Mouse (Mus musculus) forebrain, embryonic 13.5 days (tissue): ENCODE results near the gene Kmt2b. TPM values are rescaled to one million over a fixed set of nuclear protein-coding genes. Genes with fewer than 3 reads are reported as not detected.

Experiments
- ATAC-seq: fragments of 200-750 bp; cut with Nextera tagmentation; 2 replicates; pipeline ENCODE4 v1.8.0; 2017
- H3K27ac ChIP-seq: fragments of 300-500 bp; sonication (generic); 2 replicates; pipeline ENCODE4 v1.5.1; 2015; ENCODE audit warnings: inconsistent platforms, mild to moderate bottlenecking, moderate library complexity
- H3K27me3 ChIP-seq: fragments of 300-500 bp; sonication (generic); 2 replicates; pipeline ENCODE4 v1.6.1; 2015; ENCODE audit warnings: mild to moderate bottlenecking, inconsistent platforms
- H3K36me3 ChIP-seq: fragments of 300-500 bp; sonication (generic); 2 replicates; pipeline ENCODE4 v1.6.1; 2015; ENCODE audit warnings: mild to moderate bottlenecking, inconsistent platforms; ENCODE audit not compliant: poor library complexity, severe bottlenecking
- H3K4me1 ChIP-seq: fragments of 300-500 bp; sonication (generic); 2 replicates; pipeline ENCODE4 v1.6.1; 2015; ENCODE audit warnings: inconsistent platforms
- H3K4me2 ChIP-seq: fragments of 300-500 bp; sonication (generic); 2 replicates; pipeline ENCODE4 v1.6.1; 2015; ENCODE audit warnings: inconsistent platforms, mild to moderate bottlenecking, moderate library complexity
- H3K4me3 ChIP-seq: fragments of 300-500 bp; sonication (generic); 2 replicates; pipeline ENCODE4 v1.5.1; 2015; ENCODE audit warnings: mild to moderate bottlenecking, inconsistent platforms
- H3K9ac ChIP-seq: fragments of 300-500 bp; sonication (generic); 2 replicates; pipeline ENCODE4 v1.6.1; 2015; ENCODE audit warnings: mild to moderate bottlenecking, inconsistent platforms
- H3K9me3 ChIP-seq: fragments of 300-500 bp; sonication (generic); replicated peaks from 2 replicates; pipeline ENCODE4 v1.6.1; 2016; ENCODE audit warnings: inconsistent platforms
- WGBS: fragments of 180-500 bp; shearing (Covaris S2); methylation state at CpG from one replicate; pipeline ENCODE4 v1.1.7; 2015; 5-methylcytosine and 5-hydroxymethylcytosine counted together
- polyA plus RNA-seq: library from polyadenylated mRNA; unstranded; fragments of >200 nt; fragmentation: Nextera tagmentation; extraction: Ambion mirVana; gene quantifications from 2 replicates; pipeline ENCODE4 v1.2.1, GENCODE M21; 2015

Gene Kmt2b
- polyA plus RNA-seq, 1 experiment from 2014 or later = 11.6 TPM

DNA sequence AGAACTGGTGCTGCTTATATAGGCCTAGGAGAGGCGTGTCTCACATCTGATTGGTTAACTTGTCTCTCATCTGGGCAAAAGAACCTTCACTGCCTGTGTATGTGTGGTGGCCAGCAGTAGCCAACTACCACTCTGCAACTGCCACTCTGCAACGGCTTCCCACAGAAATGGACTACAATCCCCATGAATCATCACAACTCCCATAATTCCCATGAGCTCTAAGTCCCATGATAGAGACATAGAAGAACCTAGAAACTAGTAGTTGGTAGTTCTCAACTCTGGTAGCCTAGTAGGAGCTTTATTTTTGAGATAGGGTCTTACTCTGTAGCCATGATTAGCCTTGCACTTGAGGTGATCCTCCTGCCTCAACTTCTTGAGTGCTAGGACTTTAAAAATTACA, 38.6 kb downstream of the Kmt2b start:
- no peak for ATAC-seq
- H3K9ac ChIP-seq = no peak overlapping the region
- no peak overlapping the region for H3K4me3 ChIP-seq
- peaks cover 19% of the 10 kb centered on the region for H3K4me1 ChIP-seq
- no peaks in the 10 kb centered on the region for H3K9me3 ChIP-seq
- H3K27ac ChIP-seq = no peak overlapping the region
- no peak overlapping the region for H3K4me2 ChIP-seq
- 91% methylated on average over 2 of the region's 2 CpGs for WGBS
- no peaks in the 10 kb centered on the region for H3K27me3 ChIP-seq
- H3K36me3 ChIP-seq = peaks cover 45% of the 10 kb centered on the region

DNA sequence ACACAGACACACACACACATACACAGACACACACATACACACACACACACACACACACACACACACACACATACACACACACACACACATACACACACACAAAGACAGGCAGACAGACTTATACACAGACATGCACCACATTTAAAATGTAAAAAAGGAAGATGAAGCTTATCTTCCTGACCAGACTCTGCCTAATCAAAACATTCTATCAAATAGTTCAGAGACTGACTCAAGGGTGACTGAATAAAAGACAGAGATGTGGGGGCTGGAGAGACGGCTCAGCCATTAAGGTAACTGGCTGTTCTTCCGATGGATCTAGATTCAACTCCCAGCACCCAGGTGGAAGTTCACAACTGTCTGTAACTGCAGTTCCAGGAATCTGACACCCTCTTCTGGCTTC, 44.2 kb downstream of the Kmt2b start:
- Histone ChIP-seq H3K36me3 (peaks cover 76% of the 10 kb centered on the region), H3K4me3 (no peak overlapping the region), H3K9ac (no peak overlapping the region), H3K4me1 (no peaks in the 10 kb centered on the region), H3K27ac (no peak overlapping the region), H3K9me3 (no peaks in the 10 kb centered on the region), H3K4me2 (no peak overlapping the region), H3K27me3 (no peaks in the 10 kb centered on the region)
- ATAC-seq = no peak
- WGBS = 97% methylated on average over 2 of the region's 2 CpGs

DNA sequence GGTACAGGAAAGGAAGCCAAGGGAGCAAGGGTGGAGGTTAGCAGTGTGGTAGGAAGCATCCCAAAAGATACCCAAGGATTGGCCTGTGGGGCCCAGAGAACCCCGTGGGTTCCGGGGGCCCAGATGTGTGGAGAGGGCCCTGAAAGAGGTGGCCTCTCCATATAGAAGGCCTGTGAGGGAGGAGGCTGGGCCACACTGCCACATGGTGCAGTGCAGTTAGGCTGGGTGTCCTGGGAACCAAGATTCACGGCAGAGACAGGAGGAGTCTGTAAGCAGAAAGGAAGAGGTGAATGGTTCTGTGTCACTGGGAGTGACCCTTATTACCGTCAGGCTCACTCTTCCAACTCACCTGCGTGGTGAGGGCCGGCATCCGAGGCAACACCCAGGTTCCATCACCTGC, 48.0 kb downstream of the Kmt2b start:
- no peaks in the 10 kb centered on the region for H3K27me3 ChIP-seq
- no peak overlapping the region for H3K4me3 ChIP-seq
- peaks cover 7% of the 10 kb centered on the region for H3K4me1 ChIP-seq
- H3K36me3 ChIP-seq = peaks cover 55% of the 10 kb centered on the region
- no peaks in the 10 kb centered on the region for H3K9me3 ChIP-seq
- ATAC-seq = no peak
- no peak overlapping the region for H3K4me2 ChIP-seq
- H3K27ac ChIP-seq = no peak overlapping the region
- no peak overlapping the region for H3K9ac ChIP-seq
- 88% methylated on average over 7 of the region's 7 CpGs for WGBS

DNA sequence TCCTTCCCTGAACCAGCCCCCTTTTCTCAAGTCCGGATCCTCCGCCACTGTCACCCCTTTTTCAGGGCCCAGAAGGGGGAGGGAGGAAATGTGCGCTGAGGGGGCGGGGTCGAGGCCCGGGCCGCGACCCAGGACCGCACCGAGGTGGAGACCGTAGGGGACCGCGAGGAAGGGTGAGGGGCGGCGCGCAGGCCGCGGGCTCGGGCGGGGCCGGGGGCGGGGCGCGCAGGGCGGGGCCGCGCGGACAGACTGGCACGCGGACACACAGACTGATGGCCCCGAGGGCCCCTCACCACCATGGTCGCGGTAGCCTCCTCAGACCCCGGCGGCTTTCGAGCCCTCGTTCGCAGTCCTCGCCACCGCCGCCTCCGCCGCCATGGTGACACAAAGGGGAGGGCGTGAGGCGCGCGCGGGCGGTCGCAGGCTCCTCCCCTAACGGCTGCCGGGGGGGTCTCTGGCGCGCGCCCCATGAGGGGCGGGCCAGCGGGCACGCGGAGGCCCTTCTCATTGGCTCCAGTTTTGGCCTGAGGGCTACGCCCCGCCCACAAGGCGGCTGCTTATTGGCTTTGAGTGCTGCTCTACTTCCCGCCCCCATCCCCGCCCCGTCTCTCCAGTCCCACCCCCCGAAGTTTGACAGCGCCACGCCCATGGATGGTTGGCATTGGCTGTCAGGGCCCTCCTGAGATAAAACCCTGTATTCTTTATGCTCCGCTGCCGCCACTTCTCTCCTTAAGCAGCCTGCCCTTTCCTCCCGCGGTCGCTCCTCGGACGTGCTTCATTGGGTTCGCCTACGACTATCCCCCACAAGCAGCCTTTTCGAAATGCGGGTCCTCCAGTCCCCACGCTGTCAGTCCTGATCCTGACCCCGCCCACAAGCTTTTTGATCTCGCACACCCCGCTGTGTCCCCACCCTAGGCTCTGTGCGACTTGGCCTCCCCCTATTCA, 53.6 kb downstream of the Kmt2b start, which contains the start of gene Arhgap33:
Gene Arhgap33, minus strand, starts transcription at position 428 of the 945 bp plus-strand sequence.
- peaks cover 48% of the 10 kb centered on the region for H3K36me3 ChIP-seq
- H3K9ac ChIP-seq = peak within 1 kb of the TSS; percentile 91
- H3K4me3 ChIP-seq = peak within 1 kb of the TSS; percentile 77
- H3K9me3 ChIP-seq = no peaks in the 10 kb centered on the region
- peak within 1 kb of the TSS; percentile 94 for H3K4me2 ChIP-seq
- WGBS = 1% methylated on average over 59 of the region's 84 CpGs
- peak; percentile 88 for ATAC-seq
- H3K4me1 ChIP-seq = peaks cover 40% of the 10 kb centered on the region
- no peaks in the 10 kb centered on the region for H3K27me3 ChIP-seq
- peak within 1 kb of the TSS; percentile 92 for H3K27ac ChIP-seq

DNA sequence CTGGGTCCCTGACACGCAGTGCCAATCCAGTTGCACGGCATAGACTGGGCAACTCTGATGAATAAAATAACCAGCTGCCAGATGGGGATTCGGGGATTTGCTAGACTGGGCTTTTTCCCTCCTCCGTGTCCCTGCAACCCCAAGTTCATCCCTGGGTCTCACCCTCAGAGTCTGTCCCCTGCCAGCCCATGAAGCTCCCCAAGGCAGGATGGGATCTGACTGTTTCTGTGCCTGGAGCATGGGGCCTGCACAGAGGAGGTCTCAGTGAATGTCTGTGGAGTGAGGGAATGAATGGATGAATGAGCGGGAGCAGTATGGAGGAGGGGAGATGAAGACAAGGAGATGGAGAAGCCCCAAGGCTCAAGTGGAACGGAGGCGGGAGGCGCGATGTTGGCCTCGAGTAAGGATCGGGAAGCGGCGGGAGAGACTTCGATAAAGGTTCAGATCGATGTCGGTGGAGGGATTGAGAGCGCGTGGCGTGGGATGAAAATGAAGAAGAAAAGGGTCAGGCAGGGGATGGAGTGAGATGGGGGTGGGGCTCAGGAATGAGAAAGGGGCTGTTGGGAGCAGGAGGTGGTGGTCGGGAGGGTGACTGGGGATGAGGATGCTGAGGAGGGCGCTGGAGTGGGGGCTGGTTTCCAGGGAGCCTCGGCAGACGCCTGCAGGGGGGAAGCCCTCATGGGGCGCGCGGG, 54.4 kb downstream of the Kmt2b start:
- Histone ChIP-seq H3K9me3 (no peaks in the 10 kb centered on the region), H3K9ac (peak overlapping the region; percentile 91), H3K36me3 (peaks cover 51% of the 10 kb centered on the region), H3K27me3 (no peaks in the 10 kb centered on the region), H3K4me2 (peak overlapping the region; percentile 94), H3K4me1 (peaks cover 40% of the 10 kb centered on the region), H3K4me3 (peak overlapping the region; percentile 77), H3K27ac (peak overlapping the region; percentile 89)
- ATAC-seq = peak; percentile 44
- 2% methylated on average over 22 of the region's 26 CpGs for WGBS

DNA sequence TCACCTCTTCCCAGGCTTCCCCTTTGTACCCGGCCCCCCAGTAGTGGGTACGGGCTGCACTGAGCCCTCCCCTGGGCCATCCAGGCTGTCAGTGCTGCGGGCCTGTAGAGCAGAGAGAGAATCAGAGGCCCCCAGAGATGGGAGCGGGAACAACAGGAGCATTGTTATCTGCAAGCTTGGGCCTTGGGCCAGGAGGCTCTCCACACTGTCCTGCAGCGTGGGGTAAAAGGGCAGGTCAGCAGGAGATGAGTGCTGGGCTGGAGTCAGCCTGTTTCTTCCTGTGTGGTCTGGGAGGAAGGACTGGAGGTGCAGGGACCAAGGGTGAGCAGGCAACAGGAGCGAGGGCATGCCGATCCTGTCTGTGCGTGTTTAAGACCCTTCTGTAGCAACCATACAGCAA, 55.6 kb downstream of the Kmt2b start:
- Histone ChIP-seq H3K9me3 (no peaks in the 10 kb centered on the region), H3K36me3 (peaks cover 55% of the 10 kb centered on the region), H3K27ac (no peak overlapping the region), H3K4me2 (peak overlapping the region; percentile 94), H3K4me3 (peak overlapping the region; percentile 77), H3K4me1 (peaks cover 40% of the 10 kb centered on the region), H3K9ac (peak overlapping the region; percentile 91), H3K27me3 (no peaks in the 10 kb centered on the region)
- WGBS = 12% methylated on average over 8 of the region's 8 CpGs
- ATAC-seq = no peak

DNA sequence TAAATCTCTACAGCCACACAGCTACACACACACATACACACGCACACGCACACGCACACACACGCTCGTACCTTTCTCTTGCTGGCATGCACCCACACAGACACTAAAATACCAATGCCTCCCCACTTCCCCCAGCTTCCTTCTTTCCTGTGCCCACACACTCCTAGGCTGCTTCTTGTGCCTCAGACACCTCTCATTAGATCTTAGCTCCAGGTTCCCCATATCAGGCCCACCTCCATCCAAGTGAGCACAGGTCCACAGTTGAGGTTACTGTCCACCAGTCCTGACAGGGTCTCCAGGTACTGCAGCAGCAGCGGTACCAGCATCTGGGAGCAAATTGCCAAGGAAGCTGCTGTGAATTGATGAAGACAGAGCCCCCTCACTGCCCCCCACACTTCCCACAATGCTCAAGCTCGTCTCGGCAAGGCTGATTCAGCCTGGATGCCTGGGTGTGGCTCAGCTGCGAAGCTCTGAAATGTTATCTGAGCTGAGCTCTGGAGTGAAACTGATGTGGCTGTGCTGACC, 57.2 kb downstream of the Kmt2b start:
- no peaks in the 10 kb centered on the region for H3K27me3 ChIP-seq
- no peak for ATAC-seq
- H3K4me3 ChIP-seq = peak overlapping the region; percentile 15
- H3K9me3 ChIP-seq = no peaks in the 10 kb centered on the region
- H3K36me3 ChIP-seq = peaks cover 70% of the 10 kb centered on the region
- WGBS = 84% methylated on average over 9 of the region's 9 CpGs
- H3K4me1 ChIP-seq = peaks cover 46% of the 10 kb centered on the region
- peak overlapping the region; percentile 91 for H3K9ac ChIP-seq
- no peak overlapping the region for H3K27ac ChIP-seq
- peak overlapping the region; percentile 94; the same call in 1 of the 2 replicates for H3K4me2 ChIP-seq

DNA sequence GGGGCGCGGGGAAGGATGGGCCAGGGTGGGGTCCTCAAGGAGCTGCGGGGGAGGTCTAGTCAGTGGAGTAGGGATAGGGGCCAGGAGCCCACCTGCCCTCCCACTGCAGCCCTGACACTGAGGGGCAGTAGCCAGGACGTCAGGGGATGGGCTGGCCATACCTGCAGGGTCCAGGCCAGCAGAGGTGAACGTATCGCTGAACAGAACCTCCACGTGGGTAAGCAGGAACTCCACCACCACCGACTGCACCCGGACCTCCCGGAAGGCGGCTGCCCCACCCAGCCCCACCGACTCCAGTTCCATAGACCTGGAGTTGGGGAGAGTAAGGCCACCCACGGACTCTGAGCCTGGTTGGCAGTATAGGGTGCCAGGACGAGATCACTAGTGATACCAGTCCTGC, 61.5 kb downstream of the Kmt2b start:
- 82% methylated on average over 14 of the region's 14 CpGs for WGBS
- H3K4me1 ChIP-seq = peaks cover 21% of the 10 kb centered on the region
- no peaks in the 10 kb centered on the region for H3K27me3 ChIP-seq
- no peak overlapping the region for H3K4me3 ChIP-seq
- H3K27ac ChIP-seq = no peak overlapping the region
- no peak for ATAC-seq
- H3K9me3 ChIP-seq = no peaks in the 10 kb centered on the region
- H3K9ac ChIP-seq = 0 out of 2 replicates have a peak overlapping the region, but pooled peaks have one; percentile 34
- peaks cover 100% of the 10 kb centered on the region for H3K36me3 ChIP-seq
- H3K4me2 ChIP-seq = no peak overlapping the region

DNA sequence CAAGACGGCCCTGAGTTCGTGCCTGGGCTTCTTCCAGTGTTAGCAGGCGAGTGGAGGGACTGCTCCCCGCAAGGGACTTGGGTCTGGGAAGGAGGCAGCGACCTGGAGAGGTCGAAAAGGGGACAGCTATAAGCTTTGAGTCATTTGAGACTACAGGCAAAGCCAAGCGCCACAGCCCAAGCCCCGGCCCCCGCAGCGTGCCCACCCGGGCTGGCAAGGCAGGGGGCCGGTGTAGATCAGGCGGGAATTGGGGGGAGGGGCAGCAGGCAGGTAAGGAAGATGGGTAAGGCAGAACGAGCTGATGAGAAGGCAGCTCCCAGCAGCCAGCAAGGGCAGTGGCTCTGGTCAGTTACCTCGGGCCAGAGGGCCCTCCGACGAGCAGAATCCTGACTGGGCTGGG, 62.1 kb downstream of the Kmt2b start:
- ATAC-seq = no peak
- Histone ChIP-seq H3K4me3 (no peak overlapping the region), H3K36me3 (peaks cover 96% of the 10 kb centered on the region), H3K4me2 (no peak overlapping the region), H3K27ac (no peak overlapping the region), H3K4me1 (peaks cover 17% of the 10 kb centered on the region), H3K9me3 (no peaks in the 10 kb centered on the region), H3K27me3 (no peaks in the 10 kb centered on the region), H3K9ac (peak overlapping the region; percentile 34)
- 27% methylated on average over 17 of the region's 17 CpGs for WGBS

DNA sequence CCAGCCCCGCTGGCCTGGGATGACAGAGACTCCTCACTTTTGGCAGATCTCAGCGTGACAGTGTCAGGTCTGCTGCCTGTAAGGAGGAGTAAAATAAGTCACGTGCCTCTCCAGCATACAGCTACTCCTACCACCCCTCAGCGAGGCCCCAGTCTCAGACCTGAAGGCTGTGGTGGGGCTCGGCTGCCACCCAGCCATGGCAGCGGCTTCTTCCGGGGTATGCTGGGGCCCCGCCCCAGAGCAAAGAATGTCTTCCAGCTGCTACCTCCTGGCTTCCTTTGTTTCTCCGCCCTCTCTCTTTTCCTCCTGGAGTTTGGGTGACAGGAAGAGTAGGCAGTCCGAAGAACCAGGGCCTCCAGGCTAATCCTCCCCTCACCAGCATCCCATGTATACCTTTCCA, 62.6 kb downstream of the Kmt2b start:
- H3K36me3 ChIP-seq = peaks cover 91% of the 10 kb centered on the region
- 29% methylated on average over 10 of the region's 10 CpGs for WGBS
- no peak overlapping the region for H3K4me3 ChIP-seq
- no peaks in the 10 kb centered on the region for H3K27me3 ChIP-seq
- no peaks in the 10 kb centered on the region for H3K9me3 ChIP-seq
- H3K9ac ChIP-seq = peak overlapping the region; percentile 34; the same call in 1 of the 2 replicates
- ATAC-seq = no peak
- H3K4me1 ChIP-seq = peaks cover 16% of the 10 kb centered on the region
- no peak overlapping the region for H3K4me2 ChIP-seq
- H3K27ac ChIP-seq = no peak overlapping the region

DNA sequence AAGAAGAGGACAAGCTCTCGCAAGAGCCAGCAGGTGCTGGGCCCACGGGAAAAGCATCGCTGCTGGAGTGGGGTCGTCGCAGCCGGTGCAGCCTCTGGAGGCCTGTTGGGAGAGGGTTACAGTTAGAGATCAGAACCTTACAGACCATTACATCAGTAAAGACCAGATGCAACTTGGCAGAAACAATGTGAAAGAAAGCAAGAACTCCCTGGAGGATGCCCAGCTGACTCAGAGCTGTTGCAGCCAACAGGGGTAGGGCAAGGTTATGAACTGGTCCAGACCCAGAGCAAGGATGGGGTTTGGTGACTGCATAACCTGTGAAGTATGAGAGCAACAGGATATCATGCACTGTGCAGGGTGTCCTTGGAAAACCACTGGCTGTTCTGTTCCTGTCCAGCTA, 64.0 kb downstream of the Kmt2b start:
- no peak overlapping the region for H3K4me2 ChIP-seq
- no peak overlapping the region for H3K27ac ChIP-seq
- peaks cover 24% of the 10 kb centered on the region for H3K4me1 ChIP-seq
- no peak for ATAC-seq
- no peak overlapping the region for H3K9ac ChIP-seq
- no peak overlapping the region for H3K4me3 ChIP-seq
- H3K36me3 ChIP-seq = peaks cover 77% of the 10 kb centered on the region
- 84% methylated on average over 6 of the region's 6 CpGs for WGBS
- no peaks in the 10 kb centered on the region for H3K27me3 ChIP-seq
- no peaks in the 10 kb centered on the region for H3K9me3 ChIP-seq

DNA sequence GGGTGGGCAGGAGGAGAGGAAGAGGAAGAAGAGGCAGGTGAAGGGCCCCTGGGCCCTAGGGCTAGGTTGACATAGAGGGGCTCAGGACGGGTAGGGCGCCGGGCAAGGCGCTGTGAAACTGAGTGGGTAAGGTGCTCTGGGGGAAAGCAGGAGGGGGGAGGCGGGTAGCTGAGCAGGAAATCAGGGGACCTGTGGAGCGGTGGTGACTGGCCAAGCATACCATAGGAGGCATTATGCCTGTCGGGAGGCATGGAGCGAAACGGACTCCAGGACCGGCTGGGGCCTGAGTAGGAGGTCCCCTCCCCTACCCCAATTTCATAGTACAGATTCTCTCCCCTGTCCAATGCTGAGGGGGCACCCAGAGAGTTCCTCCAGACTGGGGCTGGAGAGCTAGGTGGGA, 65.7 kb downstream of the Kmt2b start:
- Histone ChIP-seq H3K9ac (no peak overlapping the region), H3K9me3 (no peaks in the 10 kb centered on the region), H3K4me3 (no peak overlapping the region), H3K4me1 (peaks cover 24% of the 10 kb centered on the region), H3K36me3 (peaks cover 61% of the 10 kb centered on the region), H3K27ac (no peak overlapping the region; the same call in 1 of the 2 replicates), H3K4me2 (no peak overlapping the region), H3K27me3 (no peaks in the 10 kb centered on the region)
- no peak for ATAC-seq
- 81% methylated on average over 10 of the region's 10 CpGs for WGBS
